Mouse (Mus musculus) CH12.LX (cell line): Measurements from ENCODE around the gene Myog. TPM values are rescaled to one million over a fixed set of nuclear protein-coding genes. Genes with fewer than 3 reads are reported as not detected.

ENCODE experiments used
- DNase-seq: peaks from one replicate; pipeline ENCODE4 v3.0.0-alpha.2; 2013; ENCODE audit errors: extremely low read depth
- H3K27ac ChIP-seq: 2 replicates; pipeline ENCODE4 v1.5.1; 2012; ENCODE audit warnings: low read depth, mild to moderate bottlenecking, control low read depth, moderate library complexity; ENCODE audit not compliant: insufficient read depth
- H3K27me3 ChIP-seq: replicated peaks from 2 replicates; pipeline ENCODE3; 2012; ENCODE audit warnings: inconsistent platforms
- H3K36me3 ChIP-seq, 2 experiments: replicated peaks in 1 of 2; 2 replicates each; pipeline versions ENCODE3 to v1.6.1; 2012; ENCODE audit warnings: inconsistent platforms in 1 of 2, low read length in 1 of 2, mild to moderate bottlenecking in 1 of 2, mixed read lengths in 1 of 2, moderate library complexity in 1 of 2; ENCODE audit not compliant: control insufficient read depth in 1 of 2, insufficient read depth in 1 of 2
- H3K4me1 ChIP-seq, 2 experiments: 2 replicates each; pipeline ENCODE4 v1.6.1; 2012; ENCODE audit warnings: inconsistent platforms in 1 of 2, moderate library complexity in 1 of 2; ENCODE audit not compliant: insufficient read depth in 2 of 2, control insufficient read depth in 1 of 2
- H3K4me2 ChIP-seq: 2 replicates; pipeline ENCODE4 v1.6.1; 2012; ENCODE audit warnings: low read depth, mild to moderate bottlenecking, control low read depth; ENCODE audit not compliant: poor library complexity, insufficient read depth, severe bottlenecking
- H3K4me3 ChIP-seq, 3 experiments: fragments of 150-350 bp in 1 of 3; sonication (generic) in 1 of 3; replicated peaks in 1 of 3; 2 replicates each; pipeline versions ENCODE3 to v1.5.1; 2011 to 2012; ENCODE audit warnings: low read depth in 2 of 3, low read length in 2 of 3, mild to moderate bottlenecking in 2 of 3, moderate library complexity in 2 of 3, control low read depth in 1 of 3, improper control_type of control experiment in 1 of 3, inconsistent platforms in 1 of 3, mixed read lengths in 1 of 3; ENCODE audit not compliant: poor library complexity in 1 of 3
- H3K79me2 ChIP-seq: replicated peaks from 2 replicates; pipeline ENCODE4 v1.6.1; 2012; ENCODE audit warnings: mild to moderate bottlenecking, moderate library complexity; ENCODE audit not compliant: control insufficient read depth, poor library complexity, insufficient read depth, severe bottlenecking; ENCODE audit errors: extremely low read depth
- H3K9ac ChIP-seq: 2 replicates; pipeline ENCODE4 v1.6.1; 2012; ENCODE audit warnings: low read depth, mild to moderate bottlenecking, control low read depth, moderate library complexity; ENCODE audit not compliant: insufficient read depth
- H3K9me3 ChIP-seq: replicated peaks from 2 replicates; pipeline ENCODE3; 2012; ENCODE audit warnings: low read length, inconsistent platforms, mixed read lengths
- CTCF ChIP-seq, 2 experiments: IDR thresholded peaks in 1 of 2; conservative IDR thresholded peaks in 1 of 2; 2 replicates each; pipeline ENCODE4 v1.5.1; 2011 to 2012; ENCODE audit warnings: low read depth in 2 of 2, low read length in 2 of 2, improper control_type of control experiment in 1 of 2, inconsistent platforms in 1 of 2, mild to moderate bottlenecking in 1 of 2, moderate library complexity in 1 of 2
- E2F4 ChIP-seq: IDR thresholded peaks from 2 replicates; pipeline ENCODE4 v1.6.1; 2011; ENCODE audit warnings: low read depth, low read length, improper control_type of control experiment; ENCODE audit not compliant: insufficient replicate concordance
- ELF1 ChIP-seq: IDR thresholded peaks from 2 replicates; pipeline ENCODE4 v1.6.1; 2014; ENCODE audit warnings: low read depth, mild to moderate bottlenecking, inconsistent platforms, low read length, improper control_type of control experiment
- ETS1 ChIP-seq: conservative IDR thresholded peaks from 2 replicates; pipeline ENCODE4 v1.6.1; 2012; ENCODE audit warnings: low read depth, mild to moderate bottlenecking, inconsistent platforms, low read length, improper control_type of control experiment, moderate library complexity
- GABPA ChIP-seq: IDR thresholded peaks from 2 replicates; pipeline ENCODE4 v1.6.1; 2012; ENCODE audit warnings: low read depth, low read length, improper control_type of control experiment, inconsistent platforms; ENCODE audit not compliant: insufficient replicate concordance
- IRF4 ChIP-seq: IDR thresholded peaks from 2 replicates; pipeline ENCODE4 v1.6.1; 2014; ENCODE audit warnings: low read depth, mild to moderate bottlenecking, inconsistent platforms, low read length, improper control_type of control experiment
- MAFK ChIP-seq: IDR thresholded peaks from 2 replicates; pipeline ENCODE4 v1.6.1; 2011; ENCODE audit warnings: low read length, improper control_type of control experiment; ENCODE audit not compliant: insufficient replicate concordance
- MAZ ChIP-seq: IDR thresholded peaks from 2 replicates; pipeline ENCODE4 v1.6.1; 2012; ENCODE audit warnings: low read depth, mild to moderate bottlenecking, inconsistent platforms, low read length, improper control_type of control experiment, moderate library complexity
- MEF2A ChIP-seq: IDR thresholded peaks from 2 replicates; pipeline ENCODE4 v1.6.1; 2014; ENCODE audit warnings: low read depth, mild to moderate bottlenecking, inconsistent platforms, low read length, improper control_type of control experiment, borderline replicate concordance
- NELFE ChIP-seq: IDR thresholded peaks from 2 replicates; pipeline ENCODE4 v1.6.1; 2011; ENCODE audit warnings: low read depth, low read length, improper control_type of control experiment
- PAX5 ChIP-seq: IDR thresholded peaks from 2 replicates; pipeline ENCODE4 v1.6.1; 2012; ENCODE audit warnings: low read length, inconsistent platforms, mixed read lengths
- POLR2AphosphoS2 ChIP-seq: IDR thresholded peaks from 2 replicates; pipeline ENCODE4 v1.6.1; 2011; ENCODE audit warnings: low read depth, low read length, improper control_type of control experiment
- SIN3A ChIP-seq: IDR thresholded peaks from 2 replicates; pipeline ENCODE4 v1.6.1; 2012; ENCODE audit warnings: low read length, improper control_type of control experiment, inconsistent platforms
- SMC3 ChIP-seq: IDR thresholded peaks from 2 replicates; pipeline ENCODE4 v1.6.1; 2011; ENCODE audit warnings: low read depth, low read length, improper control_type of control experiment
- UBTF ChIP-seq: IDR thresholded peaks from 2 replicates; pipeline ENCODE4 v1.6.1; 2012; ENCODE audit warnings: low read depth, mild to moderate bottlenecking, inconsistent platforms, low read length, improper control_type of control experiment, moderate library complexity
- USF1 ChIP-seq: IDR thresholded peaks from 2 replicates; pipeline ENCODE4 v1.6.1; 2014; ENCODE audit warnings: low read depth, mild to moderate bottlenecking, inconsistent platforms, low read length, improper control_type of control experiment
- USF2 ChIP-seq: conservative IDR thresholded peaks from 2 replicates; pipeline ENCODE4 v1.6.1; 2011; ENCODE audit warnings: low read depth, low read length, improper control_type of control experiment
- dilution Hi-C: fragments of 300-500 bp; cut with MboI; formaldehyde crosslinking; loops from 2 replicates; pipeline ENCODE4 v1.14.3; 2020; ENCODE audit warnings: low sequenced_read_pairs; ENCODE audit not compliant: extremely low pct_unique_long_range_greater_than_20kb, extremely low pct_ligation_motif_present
- in situ Hi-C: fragments of 300-500 bp; cut with MboI; formaldehyde crosslinking; loops from 3 replicates; pipeline ENCODE4 v1.14.3; 2019; ENCODE audit warnings: low sequenced_read_pairs, low pct_ligation_motif_present, low pct_unique_long_range_greater_than_20kb, mixed read lengths
- polyA plus RNA-seq: library from polyadenylated mRNA; unstranded; fragments of >175 nt; gene quantifications from 2 replicates; pipeline ENCODE4 v1.2.1, GENCODE M21; 2012; ENCODE audit warnings: low read depth; ENCODE audit not compliant: insufficient read length
- total RNA-seq, 2 experiments: library from RNA; depleted of rRNA; stranded (reverse); fragments of 300-350 nt in 1 of 2; fragments of >200 nt in 1 of 2; gene quantifications; 2 replicates each; pipeline ENCODE4 v1.2.3; 2012 to 2014

The Myog gene
- total and polyA plus RNA-seq, 3 experiments, result not detected

GRCm38 (mm10) chr1:134282342-134282741 is 7.4 kb upstream of the Myog start:
- H3K27me3 ChIP-seq, result no peaks in the 10 kb centered on the region
- no peak overlapping the region for H3K4me2 ChIP-seq
- TF ChIP-seq NELFE, result no peak
- no peak for TF ChIP-seq ELF1
- TF ChIP-seq POLR2AphosphoS2, result no peak
- TF ChIP-seq SIN3A, result no peak
- no peak for TF ChIP-seq CTCF (conservative IDR thresholded peaks at IDR 0.05 in 1 of 2, IDR thresholded peaks at IDR 0.05 in 1 of 2; ENCODE audit: low read depth in 2 of 2, low read length in 2 of 2)
- TF ChIP-seq MAFK, result no peak
- no peak for TF ChIP-seq E2F4
- no peak for TF ChIP-seq USF1
- TF ChIP-seq SMC3, result no peak
- TF ChIP-seq MAZ, result no peak
- no peak for TF ChIP-seq GABPA
- TF ChIP-seq PAX5, result no peak
- TF ChIP-seq IRF4, result no peak
- no peak for TF ChIP-seq UBTF
- peaks cover 36 to 73% of the 10 kb centered on the region in 2 experiments for H3K4me1 ChIP-seq
- H3K9me3 ChIP-seq, result no peaks in the 10 kb centered on the region
- no peaks in the 10 kb centered on the region for H3K79me2 ChIP-seq
- no peak overlapping the region for H3K9ac ChIP-seq
- H3K4me3 ChIP-seq, result no peak overlapping the region
- no peak overlapping the region for H3K27ac ChIP-seq
- in situ Hi-C loops (no loop called here), dilution Hi-C loops (no loop called here)
- DNase-seq, result no peak
- no peaks in the 10 kb centered on the region for H3K36me3 ChIP-seq

GRCm38 (mm10) chr1:134283108-134283507 is 6.7 kb upstream of the Myog start:
- dilution Hi-C loops (no loop called here), in situ Hi-C loops (no loop called here)
- Histone ChIP-seq H3K79me2 (no peaks in the 10 kb centered on the region), H3K4me3 (no peak overlapping the region), H3K9me3 (no peaks in the 10 kb centered on the region), H3K27me3 (no peaks in the 10 kb centered on the region), H3K36me3 (no peaks in the 10 kb centered on the region), H3K27ac (peak overlapping the region; percentile 3; the same call in 1 of the 2 replicates), H3K4me2 (no peak overlapping the region), H3K9ac (no peak overlapping the region), H3K4me1 (peaks cover 36 to 79% of the 10 kb centered on the region in 2 experiments)
- TF ChIP-seq ETS1 (0 out of 2 replicates have a peak, but pooled peaks have one; percentile 15), USF2 (no peak), MEF2A (peak; percentile 83)
- DNase-seq, result peak; percentile 56
